Comparison of ENCODE assay signal across 9 mouse cellular contexts in genomic region chr8:107544651-107545174, GRCm38 (mm10). TPM values are rescaled to one million over a fixed set of nuclear protein-coding genes. Genes with fewer than 3 reads are reported as not detected.
DNase-seq lines count a peak whose midpoint lies in the region; ATAC-seq lines count a peak whose summit lies in the region.
"Had no signal": no experiment of that assay in that cellular context is flagged by ENCODE, and none has a peak within 500 bp of the region (broad histone marks: within the 10 kb centered on the region; RNA-seq: fewer than 3 reads in every experiment).

No protein-coding gene starts in this region.

- WGBS in kidney, embryonic 16.5 days = 23% methylated on average over 8 of the region's 10 CpGs
- WGBS in intestine, embryonic 15.5 days = 51% methylated on average over 10 of the region's 10 CpGs

- no peaks in the 10 kb centered on the region for H3K9me3 ChIP-seq in kidney, embryonic 16.5 days (ENCODE audit: low read length)
- H3K9me3 ChIP-seq in intestine, embryonic 15.5 days = no peaks in the 10 kb centered on the region
- H3K9me3 ChIP-seq: G1E had no signal

- peaks cover 10% of the 10 kb centered on the region for H3K4me1 ChIP-seq in kidney, embryonic 16.5 days (ENCODE audit: insufficient read depth, low read length)
- H3K4me1 ChIP-seq in intestine, embryonic 15.5 days (replicated peaks) = peaks cover 6% of the 10 kb centered on the region; the same call in 1 of the 2 replicates

- peak overlapping the region; percentile 79 for H3K27ac ChIP-seq in kidney, embryonic 16.5 days (ENCODE audit: low read length)
- peak overlapping the region; percentile 48 for H3K27ac ChIP-seq in intestine, embryonic 15.5 days

- peaks cover 9% of the 10 kb centered on the region; the same call in 1 of the 2 replicates for H3K36me3 ChIP-seq in kidney, embryonic 16.5 days (ENCODE audit: insufficient read depth, low read length)
- H3K36me3 ChIP-seq in intestine, embryonic 15.5 days = 0 out of 2 replicates have a peak, but pooled peaks cover under 1% of the 10 kb centered on the region

- H3K4me2 ChIP-seq in kidney, embryonic 16.5 days (replicated peaks; ENCODE audit: low read depth, low read length) = no peak overlapping the region
- H3K4me2 ChIP-seq in intestine, embryonic 15.5 days (replicated peaks) = no peak overlapping the region

- H3K4me3 ChIP-seq in kidney, embryonic 16.5 days (ENCODE audit: low read length) = no peak overlapping the region
- no peak overlapping the region for H3K4me3 ChIP-seq in intestine, embryonic 15.5 days (replicated peaks)

- no peaks in the 10 kb centered on the region for H3K27me3 ChIP-seq in kidney, embryonic 16.5 days (ENCODE audit: insufficient read depth, low read length)
- H3K27me3 ChIP-seq in intestine, embryonic 15.5 days (replicated peaks) = no peaks in the 10 kb centered on the region

- H3K9ac ChIP-seq in kidney, embryonic 16.5 days (replicated peaks; ENCODE audit: low read length) = peak overlapping the region; percentile 25
- no peak overlapping the region for H3K9ac ChIP-seq in intestine, embryonic 15.5 days

- intact Hi-C loops in gastrocnemius, postnatal 14 days (cut with DNase I; ENCODE audit: low total_unique reads) = no loop called here

- peak; percentile 28; the same call in 1 of the 2 replicates for ATAC-seq in kidney, embryonic 16.5 days (ENCODE audit: low FRiP score, low TSS enrichment)
- ATAC-seq in intestine, embryonic 15.5 days = peak; percentile 58
- no peak for ATAC-seq in megakaryocyte progenitor cell, adult 5-6 weeks (replicated peaks; ENCODE audit: poor library complexity)

- no peak for DNase-seq in kidney, postnatal 25 days
- DNase-seq in NIH3T3 (ENCODE audit: low read depth) (peak; percentile 90), MN1 (ENCODE audit: low spot score) (no peak)
- peak; percentile 40 for DNase-seq in gastrocnemius, postnatal 14 days
- no peak for DNase-seq in spleen, postnatal 10 days (ENCODE audit: low spot score in 2 of 2)

RNA-seq across cellular contexts. Expression of gene Psmd7, which starts 43.6 kb away (rescaled TPM):
- polyA plus RNA-seq in kidney, embryonic 16.5 days (2015; fragmentation: Nextera tagmentation; extraction: Ambion mirVana) = 237 and 246 TPM in 2 replicates
- 100 to 1,000 TPM; 108 to 121 TPM for total RNA-seq in gastrocnemius, postnatal 14 days (2021)
- polyA plus RNA-seq in intestine, embryonic 15.5 days (2015; fragmentation: Nextera tagmentation; extraction: Ambion mirVana) = 243 and 246 TPM in 2 replicates
- total RNA-seq in megakaryocyte progenitor cell, adult 5-6 weeks (2015) = 199 and 226 TPM in 2 replicates
- 95.6 and 127 TPM in 2 replicates for total RNA-seq in megakaryocyte progenitor cell, adult 5-6 weeks (2017)

Comparison
In these comparisons a context has a peak if more than half of its experiments do, and no peak if none do; other contexts are left out.
1. DNase-seq: peak in NIH3T3 (single experiment) and gastrocnemius, postnatal 14 days (single experiment); none in kidney, postnatal 25 days (0 of 2), spleen, postnatal 10 days (0 of 2) and MN1 (single experiment).